Mouse (Mus musculus) 3134 (cell line): Measurements from ENCODE around the gene Arap1.

ENCODE experiments used
- DNase-seq: peaks from one replicate; pipeline ENCODE4 v3.0.0-alpha.2; 2011; ENCODE audit warnings: low spot score; ENCODE audit not compliant: insufficient read length; ENCODE audit errors: extremely low read depth

Arap1 gene

GRCm38 (mm10) chr7:101361021-101361420 is 13.2 kb downstream of the Arap1 start:
- DNase-seq: no peak

GRCm38 (mm10) chr7:101361767-101362166 is 13.9 kb downstream of the Arap1 start:
- DNase-seq: no peak

- DNase-seq: no peak
Measured at GRCm38 (mm10) chr7:101362791-101363191, 14.9 kb downstream of the Arap1 start.

GRCm38 (mm10) chr7:101363914-101364313 is 16.0 kb downstream of the Arap1 start:
- no peak for DNase-seq

- DNase-seq: no peak
Measured at GRCm38 (mm10) chr7:101367901-101368852, 20.3 kb downstream of the Arap1 start.

GRCm38 (mm10) chr7:101369666-101370065 is 21.8 kb downstream of the Arap1 start:
- no peak for DNase-seq

GRCm38 (mm10) chr7:101373082-101373481 is 25.2 kb downstream of the Arap1 start:
- no peak for DNase-seq

GRCm38 (mm10) chr7:101374155-101374554 is 26.3 kb downstream of the Arap1 start:
- DNase-seq: no peak

- no peak for DNase-seq
Measured at GRCm38 (mm10) chr7:101376701-101377340, 29.0 kb downstream of the Arap1 start.

GRCm38 (mm10) chr7:101377741-101378262 is 29.9 kb downstream of the Arap1 start:
- peak; percentile 70 for DNase-seq

GRCm38 (mm10) chr7:101378285-101378684 is 30.4 kb downstream of the Arap1 start:
- DNase-seq: no peak

GRCm38 (mm10) chr7:101378796-101379465 is 31.1 kb downstream of the Arap1 start:
- no peak for DNase-seq

GRCm38 (mm10) chr7:101379732-101380131 is 31.9 kb downstream of the Arap1 start:
- DNase-seq: no peak

- DNase-seq: no peak
Measured at GRCm38 (mm10) chr7:101381512-101381911, 33.6 kb downstream of the Arap1 start.

GRCm38 (mm10) chr7:101382378-101382777 is 34.5 kb downstream of the Arap1 start:
- no peak for DNase-seq

GRCm38 (mm10) chr7:101383756-101384155 is 35.9 kb downstream of the Arap1 start:
- DNase-seq: no peak

GRCm38 (mm10) chr7:101384931-101385330 is 37.1 kb downstream of the Arap1 start:
- DNase-seq: no peak

GRCm38 (mm10) chr7:101385331-101385733 is 37.5 kb downstream of the Arap1 start:
- DNase-seq: no peak

GRCm38 (mm10) chr7:101385866-101386452 is 38.1 kb downstream of the Arap1 start:
- no peak for DNase-seq

- DNase-seq: no peak
Measured at GRCm38 (mm10) chr7:101389256-101389655, 41.4 kb downstream of the Arap1 start.
